Mouse (Mus musculus) cerebellum, adult 9-11 months (tissue): ENCODE measurements around the gene Ppp1r3a.
"Not testable (repeated sequence)": the region's sequence is repeated elsewhere in the genome, so short reads cannot be mapped to it uniquely, and the experiment has no call there.

ENCODE experiments used
- DNase-seq: peaks from one replicate; pipeline ENCODE4 v3.0.0; 2022

The Ppp1r3a gene

GRCm38 (mm10) chr6:14754901-14755591 is at the start of gene Ppp1r3a:
Gene Ppp1r3a (minus strand): TSS chr6:14755274.
- DNase-seq, result no peak

GRCm38 (mm10) chr6:14787157-14787938 is 32.3 kb upstream of the Ppp1r3a start:
- DNase-seq, result no peak

GRCm38 (mm10) chr6:14777920-14778319 is 22.8 kb upstream of the Ppp1r3a start:
- no peak for DNase-seq

GRCm38 (mm10) chr6:14771717-14772116 is 16.6 kb upstream of the Ppp1r3a start:
- no peak for DNase-seq

- DNase-seq, result no peak
These were observed 2.4 kb upstream of the Ppp1r3a start for GRCm38 (mm10) chr6:14757486-14757885.

- no peak for DNase-seq
These were observed 1.6 kb downstream of the Ppp1r3a start for GRCm38 (mm10) chr6:14753512-14753911.

- DNase-seq, result no peak
These were observed 2.9 kb downstream of the Ppp1r3a start for GRCm38 (mm10) chr6:14752211-14752610.

GRCm38 (mm10) chr6:14747000-14747399 is 8.1 kb downstream of the Ppp1r3a start:
- no peak for DNase-seq

- DNase-seq, result no peak
These were observed 19.1 kb downstream of the Ppp1r3a start for GRCm38 (mm10) chr6:14736017-14736416.

GRCm38 (mm10) chr6:14731011-14731410 is 24.1 kb downstream of the Ppp1r3a start:
- no peak for DNase-seq

- no peak for DNase-seq
These were observed 34.2 kb downstream of the Ppp1r3a start for GRCm38 (mm10) chr6:14720772-14721414.

GRCm38 (mm10) chr6:14720110-14720771 is 34.8 kb downstream of the Ppp1r3a start:
- DNase-seq, result no peak

- DNase-seq, result no peak
These were observed 39.7 kb downstream of the Ppp1r3a start for GRCm38 (mm10) chr6:14715129-14715989.

- no peak for DNase-seq
These were observed 42.9 kb downstream of the Ppp1r3a start for GRCm38 (mm10) chr6:14712146-14712545.

GRCm38 (mm10) chr6:14700030-14700429 is 55.0 kb downstream of the Ppp1r3a start:
- DNase-seq, result no peak

GRCm38 (mm10) chr6:14679231-14679887 is 75.7 kb downstream of the Ppp1r3a start:
- not testable (repeated sequence) for DNase-seq

GRCm38 (mm10) chr6:14668966-14669365 is 86.1 kb downstream of the Ppp1r3a start:
- not testable (repeated sequence) for DNase-seq

- DNase-seq, result not testable (repeated sequence)
These were observed 87.4 kb downstream of the Ppp1r3a start for GRCm38 (mm10) chr6:14667651-14668050.
